Mouse (Mus musculus): ENCODE data around the gene Npcd.

GRCm38 (mm10) chr15:79764539-79765267 lies 69.3 kb downstream of the Npcd start:
- TF ChIP-seq CTCF (IDR thresholded peaks at IDR 0.05; ENCODE audit: borderline replicate concordance, insufficient read depth, low read length), result no peak
- no peak for TF ChIP-seq POLR2A (IDR thresholded peaks at IDR 0.05; ENCODE audit: low read depth, low read length)

Data from embryonic fibroblast, embryonic 13.5 days (primary cell).